Mouse (Mus musculus) A20 (cell line): Measurements from ENCODE around the gene Cd27.

Experiments used
- DNase-seq: peaks from one replicate; pipeline ENCODE4 v3.0.0-alpha.2; 2011; ENCODE audit warnings: low read depth, low spot score

The Cd27 gene

DNA sequence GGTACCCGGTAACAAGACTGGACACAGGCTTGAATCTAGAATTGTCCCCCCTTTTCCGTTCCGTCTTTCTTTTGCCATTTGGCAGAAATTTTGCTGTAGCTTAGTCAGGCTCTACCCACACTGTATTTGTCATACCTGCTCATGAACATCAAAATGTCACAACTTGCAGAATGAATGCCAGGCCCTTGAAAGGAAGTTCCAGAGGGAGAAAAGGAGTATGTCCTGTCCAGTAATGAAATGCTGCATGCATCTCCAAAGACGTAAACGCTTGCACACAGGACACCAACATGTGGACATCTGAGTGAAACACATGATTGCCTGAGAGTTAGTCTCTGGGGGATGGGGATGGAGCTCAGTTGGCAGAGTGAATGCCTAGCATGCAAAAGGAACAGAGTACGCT, 23.1 kb downstream of the Cd27 start:
- no peak for DNase-seq

DNA sequence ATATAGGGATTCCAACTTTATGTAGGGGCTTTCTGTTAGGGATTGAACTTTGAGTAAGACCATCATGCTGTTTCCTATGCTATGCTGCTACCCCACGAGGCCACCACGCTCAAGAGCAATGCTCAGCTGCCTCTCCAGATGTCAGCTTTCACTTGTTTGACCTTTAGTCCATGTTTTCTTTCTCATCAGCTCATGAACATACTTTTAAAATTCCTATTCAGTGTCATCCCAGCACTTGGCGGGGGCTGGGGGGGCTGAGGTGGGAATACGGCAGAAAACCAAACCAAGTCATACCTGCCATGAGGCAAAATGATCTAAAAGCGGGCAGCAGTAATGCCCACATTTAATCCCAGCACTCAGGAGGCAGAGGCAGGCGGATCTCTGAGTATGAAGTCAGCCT, 23.7 kb downstream of the Cd27 start:
- no peak for DNase-seq

GRCm38 (mm10) chr6:125212621-125213020, 24.2 kb downstream of the Cd27 start:
- DNase-seq, result no peak

DNA sequence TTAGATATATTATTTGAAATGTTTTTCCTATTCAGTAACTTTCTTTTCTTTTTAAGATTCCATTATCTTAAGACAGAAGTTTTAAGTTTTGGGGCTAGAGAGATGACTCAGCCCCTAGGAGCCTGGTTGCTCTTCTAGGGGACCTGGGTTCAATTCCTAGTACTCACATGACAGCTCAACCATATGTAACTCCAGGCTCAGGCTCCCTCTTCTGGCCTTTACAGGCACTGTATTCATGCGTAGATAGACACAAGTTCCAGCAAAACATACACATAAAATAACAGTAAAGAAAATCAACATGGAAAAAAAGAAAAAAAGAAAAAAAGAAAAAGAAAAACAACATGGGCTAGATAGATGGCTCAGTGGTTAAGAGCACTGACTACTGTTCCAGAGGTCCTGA, 26.4 kb downstream of the Cd27 start:
- DNase-seq, result no peak

GRCm38 (mm10) chr6:125197166-125197565, 39.6 kb downstream of the Cd27 start:
- DNase-seq, result no peak

GRCm38 (mm10) chr6:125196301-125196700, 40.5 kb downstream of the Cd27 start:
- DNase-seq, result no peak

GRCm38 (mm10) chr6:125195541-125196075, 41.2 kb downstream of the Cd27 start:
- no peak for DNase-seq

DNA sequence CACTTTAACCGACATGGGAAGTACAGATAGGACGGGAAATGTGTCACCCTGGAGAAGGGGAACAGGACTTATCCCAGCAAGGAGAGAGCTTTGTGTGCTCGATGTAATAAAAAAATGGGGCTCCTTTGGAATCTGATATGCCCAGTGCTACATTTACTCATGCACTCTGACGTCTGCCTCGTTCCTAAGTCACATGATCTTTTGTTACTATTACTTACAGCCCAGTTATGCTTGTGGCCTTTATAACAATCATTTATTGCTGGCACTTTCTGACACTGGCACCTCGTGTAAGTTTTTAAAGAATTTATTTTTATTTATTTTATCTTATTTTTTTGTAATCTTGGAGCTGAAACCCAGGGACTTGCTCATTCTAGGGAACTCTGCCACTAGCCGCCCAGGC, 43.4 kb downstream of the Cd27 start:
- DNase-seq, result no peak

DNA sequence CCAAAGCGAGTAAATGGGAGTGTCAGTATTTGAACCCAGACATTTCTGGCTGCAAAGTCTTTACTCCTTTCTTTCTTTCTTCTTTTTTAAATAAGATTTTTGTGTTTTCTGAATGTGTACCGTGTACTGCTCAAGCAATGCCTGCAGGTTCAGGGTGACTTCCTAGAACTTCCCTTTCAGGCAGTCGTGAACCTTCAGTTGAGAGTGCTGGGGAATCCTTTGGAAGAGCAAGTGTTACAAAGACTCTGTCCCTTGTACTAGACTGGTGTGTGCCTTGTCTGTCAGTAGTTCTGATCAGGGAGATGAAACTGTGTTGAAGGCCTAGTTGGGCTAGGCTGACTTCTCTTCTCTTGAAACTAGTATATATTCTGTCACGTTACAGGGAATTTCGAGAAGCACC, 44.0 kb downstream of the Cd27 start:
- peak; percentile 50 for DNase-seq

DNA sequence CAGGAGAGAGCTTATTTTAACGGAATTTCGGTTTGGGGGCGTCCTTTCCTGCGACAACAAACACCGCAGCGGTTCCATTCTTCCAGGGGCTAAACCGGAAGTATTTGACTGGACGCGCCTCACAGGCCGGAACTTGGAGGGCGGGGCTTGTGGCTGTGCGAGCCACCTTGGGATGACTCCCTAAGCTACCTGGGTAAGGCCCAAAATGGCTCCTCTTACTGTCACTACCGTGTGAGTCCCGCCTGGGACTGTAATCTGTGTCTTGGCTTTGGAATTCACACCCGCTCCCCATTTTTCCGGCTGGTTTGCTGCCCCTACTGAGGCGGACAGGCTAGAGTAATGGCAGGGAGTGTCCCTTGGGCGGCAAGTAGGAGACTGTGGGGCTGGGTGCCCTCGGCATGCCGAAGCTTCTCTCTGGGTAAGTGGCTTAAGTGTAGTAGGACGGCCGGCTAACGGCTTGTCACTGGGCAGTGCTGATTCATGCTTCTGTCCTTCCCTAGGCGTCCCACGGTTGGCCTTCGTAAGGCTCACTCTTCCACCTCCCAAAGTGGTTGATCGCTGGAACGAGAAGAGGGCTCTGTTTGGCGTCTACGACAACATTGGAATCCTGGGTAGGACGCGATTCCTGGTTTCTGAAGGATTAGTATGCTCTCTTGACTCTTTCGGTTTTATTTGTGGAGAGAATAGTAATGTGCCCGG, 44.6 kb downstream of the Cd27 start:
- DNase-seq, result peak; percentile 95

DNA sequence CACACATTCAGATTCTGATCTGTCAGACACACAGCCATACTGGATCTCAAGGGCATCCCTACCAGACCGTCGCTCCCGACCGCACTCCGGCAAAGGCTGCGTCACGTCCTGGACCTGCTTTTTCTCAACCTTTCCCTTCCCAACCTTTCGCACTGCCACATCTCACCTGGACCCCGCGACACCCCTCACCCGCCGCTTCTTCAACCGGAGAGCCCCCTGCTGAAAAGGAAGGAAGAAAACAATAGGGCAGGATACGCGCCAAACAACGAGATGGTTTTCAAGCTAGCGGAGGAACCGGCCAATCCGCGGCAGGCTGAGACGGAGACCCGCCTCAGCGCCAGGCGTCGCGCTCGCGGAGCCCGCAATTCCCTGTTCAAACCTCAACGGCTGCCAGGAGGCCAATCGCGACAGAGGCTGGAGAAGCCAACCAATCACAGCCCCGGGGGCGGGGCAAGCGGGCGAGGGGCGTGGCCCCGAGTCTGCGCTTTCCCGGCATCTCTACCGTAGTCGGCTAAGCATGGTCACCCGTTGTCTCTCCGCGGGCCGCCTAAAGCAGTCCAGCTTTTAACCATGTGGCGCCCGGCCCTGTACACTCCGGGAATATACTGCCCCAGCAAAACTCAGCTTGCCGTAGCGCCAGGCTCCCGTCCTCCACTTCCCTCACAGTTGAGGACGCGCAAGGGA, 45.3 kb downstream of the Cd27 start, which contains the start of the genes Ncapd2 and Mrpl51:
Gene Ncapd2, minus strand, starts transcription at position 370 of the 684 bp plus-strand sequence.
Gene Mrpl51, plus strand, starts transcription at position 470 of the 684 bp plus-strand sequence.
- peak; percentile 99 for DNase-seq

GRCm38 (mm10) chr6:125190816-125191215, 46.0 kb downstream of the Cd27 start:
- no peak for DNase-seq

- DNase-seq, result no peak
These were observed 50.6 kb downstream of the Cd27 start for GRCm38 (mm10) chr6:125186203-125186602.
